ENCODE assay signal across 9 mouse cellular contexts in the genomic region with DNA sequence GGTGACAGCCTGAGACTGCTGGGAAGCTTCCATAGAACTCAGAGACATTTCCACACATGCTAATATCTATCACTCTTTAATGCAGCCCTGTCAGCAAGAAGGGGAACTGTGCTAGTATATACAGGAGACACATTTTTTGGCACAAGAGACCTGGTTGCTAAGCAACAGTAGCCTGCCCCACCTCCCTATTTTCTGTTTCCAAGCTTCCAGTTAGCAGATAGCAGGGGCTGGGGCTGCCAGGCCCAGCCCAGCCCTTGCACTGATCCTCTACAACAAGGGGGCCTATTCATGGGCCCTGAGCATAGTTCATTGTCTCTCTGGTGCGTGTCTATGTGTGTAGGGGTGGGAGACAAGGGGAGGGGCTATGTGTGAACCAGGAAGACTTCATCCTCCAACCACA. TPM values are rescaled to one million over a fixed set of nuclear protein-coding genes. Genes with fewer than 3 reads are reported as not detected.
DNase-seq lines count a peak whose midpoint lies in the region; ATAC-seq and TF ChIP-seq lines count a peak whose summit lies in the region.
"Had no signal": no experiment of that assay in that cellular context is flagged by ENCODE, and none has a peak within 500 bp of the region (broad histone marks: within the 10 kb centered on the region; RNA-seq: fewer than 3 reads in every experiment).

No protein-coding gene starts in this region.

- H3K27ac ChIP-seq in neural tube, embryonic 11.5 days (ENCODE audit: low read depth, low read length), result no peak overlapping the region
- H3K27ac ChIP-seq in forebrain, embryonic 12.5 days, result 0 out of 2 replicates have a peak overlapping the region, but pooled peaks have one; percentile 5
- H3K27ac ChIP-seq in stomach, postnatal 0 days (replicated peaks), result no peak overlapping the region
- no peak overlapping the region for H3K27ac ChIP-seq in liver, embryonic 11.5 days (ENCODE audit: low read depth, low read length)

- no peaks in the 10 kb centered on the region for H3K9me3 ChIP-seq in neural tube, embryonic 11.5 days (ENCODE audit: control insufficient read depth, low read length)
- no peaks in the 10 kb centered on the region for H3K9me3 ChIP-seq in forebrain, embryonic 12.5 days
- no peaks in the 10 kb centered on the region for H3K9me3 ChIP-seq in stomach, postnatal 0 days (ENCODE audit: control insufficient read depth, low read length)
- H3K9me3 ChIP-seq in liver, embryonic 11.5 days (ENCODE audit: control insufficient read depth, low read length), result no peaks in the 10 kb centered on the region

- peak; percentile 62 for DNase-seq in neural tube, embryonic 11.5 days (ENCODE audit: low spot score)
- no peak for DNase-seq in neural tube, embryonic 10.5 days (ENCODE audit: extremely low spot score, low spot score)
- peak; percentile 25 to 28 for DNase-seq in layer of hippocampus, postnatal 10 days (ENCODE audit: low spot score in 2 of 2)
- DNase-seq in stomach, postnatal 0 days (ENCODE audit: low spot score), result no peak
- DNase-seq in kidney, postnatal 14 days, result no peak
- no peak for DNase-seq in liver, embryonic 11.5 days (ENCODE audit: low spot score)
- DNase-seq: cerebellum, adult 9-10 months had no signal

- no peak overlapping the region for H3K9ac ChIP-seq in neural tube, embryonic 11.5 days (ENCODE audit: low read length)
- H3K9ac ChIP-seq in forebrain, embryonic 12.5 days, result no peak overlapping the region
- no peak overlapping the region for H3K9ac ChIP-seq in stomach, postnatal 0 days (ENCODE audit: low read length)
- no peak overlapping the region for H3K9ac ChIP-seq in liver, embryonic 11.5 days (ENCODE audit: low read depth, low read length)

- no peak for TF ChIP-seq EP300 in stomach, postnatal 0 days (optimal IDR thresholded peaks at IDR 0.05)

- WGBS in neural tube, embryonic 11.5 days, result 27% methylated on average over 1 of the region's 1 CpGs
- WGBS in forebrain, embryonic 12.5 days, result 6% methylated on average over 1 of the region's 1 CpGs
- 21% methylated on average over 1 of the region's 1 CpGs for WGBS in stomach, postnatal 0 days
- WGBS in liver, embryonic 11.5 days, result 69% methylated on average over 1 of the region's 1 CpGs

- no peak for TF ChIP-seq CTCF in stomach, postnatal 0 days (IDR thresholded peaks at IDR 0.05; ENCODE audit: low read depth)

- no peak overlapping the region for H3K4me3 ChIP-seq in neural tube, embryonic 11.5 days (ENCODE audit: low read depth, low read length)
- H3K4me3 ChIP-seq in forebrain, embryonic 12.5 days (replicated peaks), result no peak overlapping the region
- H3K4me3 ChIP-seq in stomach, postnatal 0 days (ENCODE audit: low read depth, low read length), result no peak overlapping the region
- H3K4me3 ChIP-seq in liver, embryonic 11.5 days (ENCODE audit: low read depth, low read length), result no peak overlapping the region

- peaks cover 8% of the 10 kb centered on the region for H3K4me1 ChIP-seq in neural tube, embryonic 11.5 days (ENCODE audit: control insufficient read depth, insufficient read depth, low read length)
- H3K4me1 ChIP-seq in forebrain, embryonic 12.5 days, result peaks cover 12% of the 10 kb centered on the region
- no peaks in the 10 kb centered on the region for H3K4me1 ChIP-seq in stomach, postnatal 0 days (replicated peaks; ENCODE audit: control insufficient read depth, insufficient read depth)
- H3K4me1 ChIP-seq in liver, embryonic 11.5 days (replicated peaks; ENCODE audit: control insufficient read depth, insufficient read depth, low read length), result no peaks in the 10 kb centered on the region

- peak; percentile 84 for ATAC-seq in neural tube, embryonic 11.5 days (ENCODE audit: insufficient read depth, low FRiP score, low TSS enrichment)
- ATAC-seq in forebrain, embryonic 12.5 days (ENCODE audit: low FRiP score), result peak; percentile 87
- peak; percentile 60; the same call in 1 of the 2 replicates for ATAC-seq in stomach, postnatal 0 days (ENCODE audit: low FRiP score, low TSS enrichment)
- no peak for ATAC-seq in liver, embryonic 11.5 days (replicated peaks; ENCODE audit: low FRiP score)

- no peaks in the 10 kb centered on the region for H3K27me3 ChIP-seq in neural tube, embryonic 11.5 days (ENCODE audit: control insufficient read depth, insufficient read depth, low read length)
- no peaks in the 10 kb centered on the region for H3K27me3 ChIP-seq in forebrain, embryonic 12.5 days
- H3K27me3 ChIP-seq in stomach, postnatal 0 days (ENCODE audit: control insufficient read depth, insufficient read depth, low read length), result no peaks in the 10 kb centered on the region
- H3K27me3 ChIP-seq in liver, embryonic 11.5 days (replicated peaks; ENCODE audit: control insufficient read depth, insufficient read depth, low read length), result no peaks in the 10 kb centered on the region

- no peaks in the 10 kb centered on the region for H3K36me3 ChIP-seq in neural tube, embryonic 11.5 days (ENCODE audit: control insufficient read depth, insufficient read depth, low read length)
- H3K36me3 ChIP-seq in forebrain, embryonic 12.5 days (replicated peaks), result no peaks in the 10 kb centered on the region
- no peaks in the 10 kb centered on the region for H3K36me3 ChIP-seq in stomach, postnatal 0 days (ENCODE audit: control insufficient read depth, insufficient read depth, low read length)
- no peaks in the 10 kb centered on the region for H3K36me3 ChIP-seq in liver, embryonic 11.5 days (ENCODE audit: control insufficient read depth, insufficient read depth, low read length)

- H3K4me2 ChIP-seq in neural tube, embryonic 11.5 days (ENCODE audit: low read depth), result no peak overlapping the region
- H3K4me2 ChIP-seq in forebrain, embryonic 12.5 days, result no peak overlapping the region
- no peak overlapping the region for H3K4me2 ChIP-seq in stomach, postnatal 0 days (replicated peaks; ENCODE audit: low read depth)
- no peak overlapping the region for H3K4me2 ChIP-seq in liver, embryonic 11.5 days

RNA-seq across cellular contexts. Expression of gene Tmprss5, which starts 21.3 kb away (rescaled TPM):
- polyA plus RNA-seq in neural tube, embryonic 11.5 days (2014; fragmentation: Nextera tagmentation; extraction: Ambion mirVana), result 0.74 and 0.86 TPM in 2 replicates
- 1.3 and 1.5 TPM in 2 replicates for polyA plus RNA-seq in forebrain, embryonic 12.5 days (2016; fragmentation: Nextera tagmentation; extraction: Ambion mirVana)
- total RNA-seq in layer of hippocampus, postnatal 10 days (2021), result 1 to 10 TPM in 1 of 2 experiments, under 1 TPM in 1; 0.46 to 1.1 TPM
- polyA plus RNA-seq in stomach, postnatal 0 days (2015; fragmentation: Nextera tagmentation; extraction: Ambion mirVana), result 3.5 and 4.3 TPM in 2 replicates
- not detected in 2 replicates for polyA plus RNA-seq in liver, embryonic 11.5 days (2014; fragmentation: Nextera tagmentation; extraction: Ambion mirVana)
- polyA plus RNA-seq: limb, embryonic 11.5 days had no signal

RNA-seq across cellular contexts. Expression of gene Zw10, which starts 46.9 kb away (rescaled TPM):
- 46.6 and 49.9 TPM in 2 replicates for polyA plus RNA-seq in neural tube, embryonic 11.5 days (2014; fragmentation: Nextera tagmentation; extraction: Ambion mirVana)
- polyA plus RNA-seq in forebrain, embryonic 12.5 days (2016; fragmentation: Nextera tagmentation; extraction: Ambion mirVana), result 49.6 and 54.1 TPM in 2 replicates
- 10 to 100 TPM; 14.9 to 15.4 TPM for total RNA-seq in layer of hippocampus, postnatal 10 days (2021)
- polyA plus RNA-seq in stomach, postnatal 0 days (2015; fragmentation: Nextera tagmentation; extraction: Ambion mirVana), result 14.1 and 15.1 TPM in 2 replicates
- 40.0 and 48.2 TPM in 2 replicates for polyA plus RNA-seq in liver, embryonic 11.5 days (2014; fragmentation: Nextera tagmentation; extraction: Ambion mirVana)

Comparison
In these comparisons a context has a peak if more than half of its experiments do, and no peak if none do; other contexts are left out.
1. DNase-seq: peak in neural tube, embryonic 11.5 days (single experiment) and layer of hippocampus, postnatal 10 days (2 of 2); none in neural tube, embryonic 10.5 days (single experiment), stomach, postnatal 0 days (single experiment), kidney, postnatal 14 days (single experiment) and liver, embryonic 11.5 days (single experiment).